Mouse (Mus musculus) CH12.LX (cell line): Measurements from ENCODE around the gene Spib. TPM values are rescaled to one million over a fixed set of nuclear protein-coding genes. Genes with fewer than 3 reads are reported as not detected.

Source experiments
- DNase-seq: peaks from one replicate; pipeline ENCODE4 v3.0.0-alpha.2; 2013; ENCODE audit errors: extremely low read depth
- H3K27ac ChIP-seq: 2 replicates; pipeline ENCODE4 v1.5.1; 2012; ENCODE audit warnings: low read depth, mild to moderate bottlenecking, control low read depth, moderate library complexity; ENCODE audit not compliant: insufficient read depth
- H3K27me3 ChIP-seq: replicated peaks from 2 replicates; pipeline ENCODE3; 2012; ENCODE audit warnings: inconsistent platforms
- H3K36me3 ChIP-seq, 2 experiments: replicated peaks in 1 of 2; 2 replicates each; pipeline versions ENCODE3 to v1.6.1; 2012; ENCODE audit warnings: inconsistent platforms in 1 of 2, low read length in 1 of 2, mild to moderate bottlenecking in 1 of 2, mixed read lengths in 1 of 2, moderate library complexity in 1 of 2; ENCODE audit not compliant: control insufficient read depth in 1 of 2, insufficient read depth in 1 of 2
- H3K4me1 ChIP-seq, 2 experiments: 2 replicates each; pipeline ENCODE4 v1.6.1; 2012; ENCODE audit warnings: inconsistent platforms in 1 of 2, moderate library complexity in 1 of 2; ENCODE audit not compliant: insufficient read depth in 2 of 2, control insufficient read depth in 1 of 2
- H3K4me2 ChIP-seq: 2 replicates; pipeline ENCODE4 v1.6.1; 2012; ENCODE audit warnings: low read depth, mild to moderate bottlenecking, control low read depth; ENCODE audit not compliant: poor library complexity, insufficient read depth, severe bottlenecking
- H3K4me3 ChIP-seq, 3 experiments: fragments of 150-350 bp in 1 of 3; sonication (generic) in 1 of 3; replicated peaks in 1 of 3; 2 replicates each; pipeline versions ENCODE3 to v1.5.1; 2011 to 2012; ENCODE audit warnings: low read depth in 2 of 3, low read length in 2 of 3, mild to moderate bottlenecking in 2 of 3, moderate library complexity in 2 of 3, control low read depth in 1 of 3, improper control_type of control experiment in 1 of 3, inconsistent platforms in 1 of 3, mixed read lengths in 1 of 3; ENCODE audit not compliant: poor library complexity in 1 of 3
- H3K79me2 ChIP-seq: replicated peaks from 2 replicates; pipeline ENCODE4 v1.6.1; 2012; ENCODE audit warnings: mild to moderate bottlenecking, moderate library complexity; ENCODE audit not compliant: control insufficient read depth, poor library complexity, insufficient read depth, severe bottlenecking; ENCODE audit errors: extremely low read depth
- H3K9ac ChIP-seq: 2 replicates; pipeline ENCODE4 v1.6.1; 2012; ENCODE audit warnings: low read depth, mild to moderate bottlenecking, control low read depth, moderate library complexity; ENCODE audit not compliant: insufficient read depth
- H3K9me3 ChIP-seq: replicated peaks from 2 replicates; pipeline ENCODE3; 2012; ENCODE audit warnings: low read length, inconsistent platforms, mixed read lengths
- CHD2 ChIP-seq: IDR thresholded peaks from 2 replicates; pipeline ENCODE4 v1.6.1; 2011; ENCODE audit warnings: low read length, improper control_type of control experiment
- CTCF ChIP-seq, 2 experiments: IDR thresholded peaks in 1 of 2; conservative IDR thresholded peaks in 1 of 2; 2 replicates each; pipeline ENCODE4 v1.5.1; 2011 to 2012; ENCODE audit warnings: low read depth in 2 of 2, low read length in 2 of 2, improper control_type of control experiment in 1 of 2, inconsistent platforms in 1 of 2, mild to moderate bottlenecking in 1 of 2, moderate library complexity in 1 of 2
- E2F4 ChIP-seq: IDR thresholded peaks from 2 replicates; pipeline ENCODE4 v1.6.1; 2011; ENCODE audit warnings: low read depth, low read length, improper control_type of control experiment; ENCODE audit not compliant: insufficient replicate concordance
- ELF1 ChIP-seq: IDR thresholded peaks from 2 replicates; pipeline ENCODE4 v1.6.1; 2014; ENCODE audit warnings: low read depth, mild to moderate bottlenecking, inconsistent platforms, low read length, improper control_type of control experiment
- GABPA ChIP-seq: IDR thresholded peaks from 2 replicates; pipeline ENCODE4 v1.6.1; 2012; ENCODE audit warnings: low read depth, low read length, improper control_type of control experiment, inconsistent platforms; ENCODE audit not compliant: insufficient replicate concordance
- HCFC1 ChIP-seq: IDR thresholded peaks from 2 replicates; pipeline ENCODE4 v1.6.1; 2012; ENCODE audit warnings: low read depth, mild to moderate bottlenecking, inconsistent platforms, low read length, improper control_type of control experiment
- JUN ChIP-seq: IDR thresholded peaks from 2 replicates; pipeline ENCODE4 v1.6.1; 2011; ENCODE audit warnings: low read depth, mild to moderate bottlenecking, low read length, improper control_type of control experiment, moderate library complexity; ENCODE audit not compliant: insufficient read depth
- KAT2A ChIP-seq: IDR thresholded peaks from 2 replicates; pipeline ENCODE4 v1.6.1; 2012; ENCODE audit warnings: low read length, improper control_type of control experiment, inconsistent platforms; ENCODE audit not compliant: insufficient replicate concordance
- MAFK ChIP-seq: IDR thresholded peaks from 2 replicates; pipeline ENCODE4 v1.6.1; 2011; ENCODE audit warnings: low read length, improper control_type of control experiment; ENCODE audit not compliant: insufficient replicate concordance
- MAZ ChIP-seq: IDR thresholded peaks from 2 replicates; pipeline ENCODE4 v1.6.1; 2012; ENCODE audit warnings: low read depth, mild to moderate bottlenecking, inconsistent platforms, low read length, improper control_type of control experiment, moderate library complexity
- MXI1 ChIP-seq: IDR thresholded peaks from 2 replicates; pipeline ENCODE4 v1.6.1; 2011; ENCODE audit warnings: mild to moderate bottlenecking, low read depth, low read length, improper control_type of control experiment
- NELFE ChIP-seq: IDR thresholded peaks from 2 replicates; pipeline ENCODE4 v1.6.1; 2011; ENCODE audit warnings: low read depth, low read length, improper control_type of control experiment
- PAX5 ChIP-seq: IDR thresholded peaks from 2 replicates; pipeline ENCODE4 v1.6.1; 2012; ENCODE audit warnings: low read length, inconsistent platforms, mixed read lengths
- SMC3 ChIP-seq: IDR thresholded peaks from 2 replicates; pipeline ENCODE4 v1.6.1; 2011; ENCODE audit warnings: low read depth, low read length, improper control_type of control experiment
- TCF12 ChIP-seq: IDR thresholded peaks from 2 replicates; pipeline ENCODE4 v1.6.1; 2014; ENCODE audit warnings: low read depth, mild to moderate bottlenecking, inconsistent platforms, low read length, improper control_type of control experiment
- UBTF ChIP-seq: IDR thresholded peaks from 2 replicates; pipeline ENCODE4 v1.6.1; 2012; ENCODE audit warnings: low read depth, mild to moderate bottlenecking, inconsistent platforms, low read length, improper control_type of control experiment, moderate library complexity
- USF2 ChIP-seq: conservative IDR thresholded peaks from 2 replicates; pipeline ENCODE4 v1.6.1; 2011; ENCODE audit warnings: low read depth, low read length, improper control_type of control experiment
- ZMIZ1 ChIP-seq: IDR thresholded peaks from 2 replicates; pipeline ENCODE4 v1.6.1; 2012; ENCODE audit warnings: low read depth, mild to moderate bottlenecking, inconsistent platforms, low read length, improper control_type of control experiment
- dilution Hi-C: fragments of 300-500 bp; cut with MboI; formaldehyde crosslinking; loops from 2 replicates; pipeline ENCODE4 v1.14.3; 2020; ENCODE audit warnings: low sequenced_read_pairs; ENCODE audit not compliant: extremely low pct_unique_long_range_greater_than_20kb, extremely low pct_ligation_motif_present
- in situ Hi-C: fragments of 300-500 bp; cut with MboI; formaldehyde crosslinking; loops from 3 replicates; pipeline ENCODE4 v1.14.3; 2019; ENCODE audit warnings: low sequenced_read_pairs, low pct_ligation_motif_present, low pct_unique_long_range_greater_than_20kb, mixed read lengths
- polyA plus RNA-seq: library from polyadenylated mRNA; unstranded; fragments of >175 nt; gene quantifications from 2 replicates; pipeline ENCODE4 v1.2.1, GENCODE M21; 2012; ENCODE audit warnings: low read depth; ENCODE audit not compliant: insufficient read length
- total RNA-seq, 2 experiments: library from RNA; depleted of rRNA; stranded (reverse); fragments of 300-350 nt in 1 of 2; fragments of >200 nt in 1 of 2; gene quantifications; 2 replicates each; pipeline ENCODE4 v1.2.3; 2012 to 2014

Spib gene
- total and polyA plus RNA-seq, 3 experiments = 194 to 336 (median 200) TPM

- Histone ChIP-seq H3K27me3 (no peaks in the 10 kb centered on the region), H3K9ac (no peak overlapping the region), H3K9me3 (no peaks in the 10 kb centered on the region), H3K36me3 (peaks cover 67 to 86% of the 10 kb centered on the region in 2 experiments), H3K79me2 (no peaks in the 10 kb centered on the region), H3K27ac (peak overlapping the region; percentile 61), H3K4me1 (peaks cover 53 to 68% of the 10 kb centered on the region in 2 experiments), H3K4me3 (no peak overlapping the region), H3K4me2 (no peak overlapping the region)
- DNase-seq = no peak
- in situ Hi-C loops = no loop called here
- dilution Hi-C loops = no loop called here
- TF ChIP-seq NELFE (no peak), MAFK (no peak), ZMIZ1 (no peak), USF2 (no peak), GABPA (no peak), PAX5 (no peak), E2F4 (no peak), MAZ (no peak), TCF12 (no peak), ELF1 (no peak), KAT2A (no peak), MXI1 (no peak), JUN (no peak), SMC3 (no peak), UBTF (no peak), HCFC1 (no peak)
- TF ChIP-seq, all 38 proteins: peak for 0
Measured at GRCm38 (mm10) chr7:44537009-44537408, 5.1 kb upstream of the Spib start.

GRCm38 (mm10) chr7:44536590-44536968, 4.7 kb upstream of the Spib start:
- no peak for TF ChIP-seq UBTF
- TF ChIP-seq CTCF (conservative IDR thresholded peaks at IDR 0.05 in 1 of 2, IDR thresholded peaks at IDR 0.05 in 1 of 2; ENCODE audit: low read depth in 2 of 2, low read length in 2 of 2) = no peak
- no peak for TF ChIP-seq CHD2

More at GRCm38 (mm10) chr7:44536590-44536968, 4.7 kb upstream of the Spib start:
- H3K4me3 ChIP-seq = no peak overlapping the region
- DNase-seq = no peak
- dilution Hi-C loops = no loop called here
- H3K4me2 ChIP-seq = no peak overlapping the region
- peaks cover 53 to 72% of the 10 kb centered on the region in 2 experiments for H3K4me1 ChIP-seq
- H3K9ac ChIP-seq = no peak overlapping the region
- H3K36me3 ChIP-seq = peaks cover 63 to 81% of the 10 kb centered on the region in 2 experiments
- H3K9me3 ChIP-seq = no peaks in the 10 kb centered on the region
- H3K27ac ChIP-seq = peak overlapping the region; percentile 61
- H3K79me2 ChIP-seq = no peaks in the 10 kb centered on the region
- in situ Hi-C loops = no loop called here
- H3K27me3 ChIP-seq = no peaks in the 10 kb centered on the region
